Mouse (Mus musculus): ENCODE measurements around the gene Atg10. TPM values are rescaled to one million over a fixed set of nuclear protein-coding genes. Genes with fewer than 3 reads are reported as not detected.

Atg10 gene
- total and polyA plus RNA-seq, 2 experiments from 2014 or later: 3.2 to 13.2 TPM

- ATAC-seq (ENCODE audit: low FRiP score): no peak
- no peak for TF ChIP-seq CTCF (IDR thresholded peaks at IDR 0.05)
- Histone ChIP-seq H3K4me2 (ENCODE audit: low read depth, low read length, poor library complexity, severe bottlenecking) (no peak overlapping the region), H3K4me1 (ENCODE audit: insufficient read depth, low read length) (no peaks in the 10 kb centered on the region), H3K9ac (replicated peaks; ENCODE audit: low read length, poor library complexity, severe bottlenecking) (no peak overlapping the region), H3K9me3 (ENCODE audit: low read length) (no peaks in the 10 kb centered on the region), H3K27me3 (ENCODE audit: insufficient read depth, low read length) (no peaks in the 10 kb centered on the region), H3K36me3 (ENCODE audit: insufficient read depth, low read length) (no peaks in the 10 kb centered on the region), H3K27ac (ENCODE audit: low read depth, low read length) (no peak overlapping the region), H3K4me3 (ENCODE audit: low read depth, low read length) (no peak overlapping the region)
- no peak for DNase-seq (ENCODE audit: low spot score)
- WGBS: 80% methylated on average over 4 of the region's 4 CpGs
Observed at GRCm38 (mm10) chr13:91163292-91163691, 60.5 kb downstream of the Atg10 start.

- H3K27me3 ChIP-seq (ENCODE audit: insufficient read depth, low read length): no peaks in the 10 kb centered on the region
- H3K27ac ChIP-seq (ENCODE audit: low read depth, low read length): no peak overlapping the region
- no peaks in the 10 kb centered on the region for H3K36me3 ChIP-seq (ENCODE audit: insufficient read depth, low read length)
- no peaks in the 10 kb centered on the region for H3K4me1 ChIP-seq (ENCODE audit: insufficient read depth, low read length)
- H3K4me3 ChIP-seq (ENCODE audit: low read depth, low read length): no peak overlapping the region
- no peaks in the 10 kb centered on the region for H3K9me3 ChIP-seq (ENCODE audit: low read length)
- DNase-seq (ENCODE audit: low spot score): no peak
- no peak overlapping the region for H3K4me2 ChIP-seq (ENCODE audit: low read depth, low read length, poor library complexity, severe bottlenecking)
- ATAC-seq (ENCODE audit: low FRiP score): no peak
- 37% methylated on average over 5 of the region's 5 CpGs for WGBS
- no peak overlapping the region for H3K9ac ChIP-seq (replicated peaks; ENCODE audit: low read length, poor library complexity, severe bottlenecking)
- TF ChIP-seq CTCF (IDR thresholded peaks at IDR 0.05): no peak
Observed at GRCm38 (mm10) chr13:91162452-91162851, 61.3 kb downstream of the Atg10 start.

GRCm38 (mm10) chr13:91160616-91161015, 63.2 kb downstream of the Atg10 start:
- DNase-seq (ENCODE audit: low spot score) (no peak), ATAC-seq (ENCODE audit: low FRiP score) (no peak)
- no peaks in the 10 kb centered on the region for H3K9me3 ChIP-seq (ENCODE audit: low read length)
- no peaks in the 10 kb centered on the region for H3K27me3 ChIP-seq (ENCODE audit: insufficient read depth, low read length)
- no peak overlapping the region for H3K4me2 ChIP-seq (ENCODE audit: low read depth, low read length, poor library complexity, severe bottlenecking)
- H3K27ac ChIP-seq (ENCODE audit: low read depth, low read length): no peak overlapping the region
- H3K36me3 ChIP-seq (ENCODE audit: insufficient read depth, low read length): no peaks in the 10 kb centered on the region
- WGBS: 69% methylated on average over 3 of the region's 3 CpGs
- no peaks in the 10 kb centered on the region for H3K4me1 ChIP-seq (ENCODE audit: insufficient read depth, low read length)
- no peak overlapping the region for H3K9ac ChIP-seq (replicated peaks; ENCODE audit: low read length, poor library complexity, severe bottlenecking)
- H3K4me3 ChIP-seq (ENCODE audit: low read depth, low read length): no peak overlapping the region
- TF ChIP-seq CTCF (IDR thresholded peaks at IDR 0.05): no peak

DNA sequence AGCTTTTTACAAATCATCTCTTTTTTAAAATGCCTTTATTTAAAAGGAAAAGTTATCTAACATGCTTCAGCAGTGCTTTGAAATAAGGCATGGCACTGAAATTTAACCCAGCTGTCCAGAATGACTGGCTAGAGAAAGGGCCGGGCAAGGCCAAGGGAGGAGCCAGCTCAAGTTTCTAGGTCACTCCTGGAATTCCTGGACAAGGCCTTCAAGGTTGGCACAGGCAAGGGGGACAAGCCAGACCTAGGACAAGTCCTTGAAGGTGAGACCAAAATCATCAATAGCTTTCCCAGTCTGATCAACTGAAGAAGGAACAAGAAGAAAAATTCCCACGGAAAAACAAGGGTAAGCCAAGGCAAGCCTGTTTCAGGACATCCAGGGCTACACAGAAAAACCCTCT, 63.9 kb downstream of the Atg10 start:
- DNase-seq (ENCODE audit: low spot score): no peak
- H3K9ac ChIP-seq (replicated peaks; ENCODE audit: low read length, poor library complexity, severe bottlenecking): no peak overlapping the region
- H3K36me3 ChIP-seq (ENCODE audit: insufficient read depth, low read length): no peaks in the 10 kb centered on the region
- no peak overlapping the region for H3K4me3 ChIP-seq (ENCODE audit: low read depth, low read length)
- no peak for ATAC-seq (ENCODE audit: low FRiP score)
- no peak overlapping the region for H3K4me2 ChIP-seq (ENCODE audit: low read depth, low read length, poor library complexity, severe bottlenecking)
- WGBS: 80% methylated on average over 2 of the region's 2 CpGs
- TF ChIP-seq CTCF (IDR thresholded peaks at IDR 0.05): no peak
- no peak overlapping the region for H3K27ac ChIP-seq (ENCODE audit: low read depth, low read length)
- H3K9me3 ChIP-seq (ENCODE audit: low read length): no peaks in the 10 kb centered on the region
- no peaks in the 10 kb centered on the region for H3K4me1 ChIP-seq (ENCODE audit: insufficient read depth, low read length)
- no peaks in the 10 kb centered on the region for H3K27me3 ChIP-seq (ENCODE audit: insufficient read depth, low read length)

- Histone ChIP-seq H3K27ac (ENCODE audit: low read depth, low read length) (no peak overlapping the region), H3K36me3 (ENCODE audit: insufficient read depth, low read length) (no peaks in the 10 kb centered on the region), H3K4me2 (ENCODE audit: low read depth, low read length, poor library complexity, severe bottlenecking) (no peak overlapping the region), H3K9ac (replicated peaks; ENCODE audit: low read length, poor library complexity, severe bottlenecking) (no peak overlapping the region), H3K27me3 (ENCODE audit: insufficient read depth, low read length) (no peaks in the 10 kb centered on the region), H3K4me3 (ENCODE audit: low read depth, low read length) (no peak overlapping the region), H3K9me3 (ENCODE audit: low read length) (no peaks in the 10 kb centered on the region), H3K4me1 (ENCODE audit: insufficient read depth, low read length) (no peaks in the 10 kb centered on the region)
- no peak for TF ChIP-seq CTCF (IDR thresholded peaks at IDR 0.05)
- ATAC-seq (ENCODE audit: low FRiP score): no peak
- 96% methylated on average over 4 of the region's 4 CpGs for WGBS
- DNase-seq (ENCODE audit: low spot score): no peak
Observed at GRCm38 (mm10) chr13:91157941-91158340, 65.8 kb downstream of the Atg10 start.

- Histone ChIP-seq H3K27ac (ENCODE audit: low read depth, low read length) (no peak overlapping the region), H3K4me2 (ENCODE audit: low read depth, low read length, poor library complexity, severe bottlenecking) (no peak overlapping the region), H3K36me3 (ENCODE audit: insufficient read depth, low read length) (no peaks in the 10 kb centered on the region)
Observed at GRCm38 (mm10) chr13:91157429-91157828, 66.3 kb downstream of the Atg10 start.

More at GRCm38 (mm10) chr13:91157429-91157828, 66.3 kb downstream of the Atg10 start:
- no peaks in the 10 kb centered on the region for H3K4me1 ChIP-seq (ENCODE audit: insufficient read depth, low read length)
- H3K4me3 ChIP-seq (ENCODE audit: low read depth, low read length): no peak overlapping the region
- no peak overlapping the region for H3K9ac ChIP-seq (replicated peaks; ENCODE audit: low read length, poor library complexity, severe bottlenecking)
- ATAC-seq (ENCODE audit: low FRiP score): no peak
- H3K9me3 ChIP-seq (ENCODE audit: low read length): no peaks in the 10 kb centered on the region
- DNase-seq (ENCODE audit: low spot score): no peak
- no peak for TF ChIP-seq CTCF (IDR thresholded peaks at IDR 0.05)
- no peaks in the 10 kb centered on the region for H3K27me3 ChIP-seq (ENCODE audit: insufficient read depth, low read length)
